Mouse (Mus musculus): ENCODE results near the gene Tnk2. TPM values are rescaled to one million over a fixed set of nuclear protein-coding genes. Genes with fewer than 3 reads are reported as not detected.

The Tnk2 gene
- total RNA-seq, 2 experiments from 2014 or later, result 18.0 to 19.8 TPM

- no peak for DNase-seq
- intact Hi-C loops (cut with DNase I), result no loop called here
Measured at GRCm38 (mm10) chr16:32672861-32673560, 29.3 kb downstream of the Tnk2 start.

- intact Hi-C loops (cut with DNase I), result no loop called here
- DNase-seq, result no peak
Measured at GRCm38 (mm10) chr16:32674121-32674740, 30.6 kb downstream of the Tnk2 start.

DNA sequence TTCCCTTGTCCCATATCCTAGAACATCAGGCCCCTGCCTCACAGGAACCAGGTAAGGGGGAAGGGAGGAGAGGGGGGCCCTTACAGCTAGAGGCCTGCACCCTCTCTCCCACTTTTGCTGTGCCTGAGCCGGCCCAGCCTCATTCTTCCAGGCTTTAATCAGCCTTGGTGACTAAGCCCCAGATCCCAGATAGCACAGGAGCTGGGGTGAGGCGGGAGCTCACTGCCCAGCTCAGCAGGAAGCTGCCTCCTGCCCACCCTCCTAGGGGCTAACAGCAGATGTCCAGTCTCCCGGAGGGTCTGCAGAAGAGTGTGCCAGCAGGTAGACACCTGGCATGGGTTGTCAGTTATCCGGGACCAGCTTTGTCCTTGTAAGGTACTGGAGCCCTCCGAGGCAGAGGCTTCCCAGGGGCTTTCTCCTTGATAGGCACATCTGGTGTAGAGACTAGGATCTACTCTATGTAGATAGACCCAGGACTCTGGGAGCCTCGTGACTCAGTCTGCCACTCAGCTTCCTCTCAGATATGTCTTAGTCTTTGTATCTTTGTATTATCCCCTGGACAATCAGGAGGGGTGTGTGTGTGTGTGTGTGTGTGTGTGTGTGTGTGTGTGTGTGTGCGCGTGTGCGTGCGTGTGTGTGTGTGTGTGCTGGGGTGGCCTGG lies 33.5 kb downstream of the Tnk2 start:
- intact Hi-C loops (cut with DNase I), result no loop called here
- no peak for DNase-seq

DNA sequence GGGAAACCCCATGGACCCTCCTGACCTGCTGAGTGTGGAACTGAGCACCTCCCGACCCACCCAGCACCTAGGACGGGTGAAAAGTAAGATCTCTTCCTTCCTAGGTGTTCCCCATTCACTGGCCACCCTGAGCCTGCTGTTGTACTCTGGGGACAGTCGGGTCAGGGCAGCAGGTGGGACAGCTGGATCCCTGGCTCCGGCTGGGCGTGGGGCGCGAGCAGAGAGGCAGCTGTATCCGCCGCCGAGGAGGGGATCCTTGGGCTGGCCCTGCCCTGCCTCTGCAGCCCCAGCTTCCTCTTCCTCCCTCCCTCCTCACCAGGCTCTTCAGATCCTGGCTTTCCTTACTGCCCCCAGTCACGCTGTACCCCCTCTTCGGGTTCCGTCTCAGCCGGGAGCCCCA lies 34.2 kb downstream of the Tnk2 start:
- DNase-seq, result no peak
- intact Hi-C loops (cut with DNase I), result no loop called here

DNA sequence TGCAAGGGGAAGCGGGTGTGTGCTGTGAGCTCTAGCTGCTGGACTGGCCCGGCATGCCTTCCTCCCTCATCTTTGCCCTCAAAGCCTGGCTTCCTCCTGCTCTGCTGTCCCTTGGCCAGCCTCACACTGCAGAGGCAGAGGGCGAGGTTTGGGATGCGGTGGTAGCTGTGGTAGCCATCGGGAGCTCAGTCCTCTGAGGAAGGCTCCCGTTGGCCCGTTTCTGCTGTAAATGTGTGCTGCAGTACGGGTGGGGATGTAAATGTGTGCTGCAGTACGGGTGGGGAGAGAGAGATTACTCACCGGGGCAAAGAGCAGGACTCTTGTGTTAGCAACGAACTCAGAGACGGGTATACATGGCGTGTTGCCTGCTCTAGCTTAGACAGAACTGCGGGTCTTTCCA lies 35.1 kb downstream of the Tnk2 start:
- DNase-seq, result no peak
- intact Hi-C loops (cut with DNase I), result no loop called here

GRCm38 (mm10) chr16:32679976-32680375 lies 36.3 kb downstream of the Tnk2 start:
- intact Hi-C loops (cut with DNase I), result no loop called here

GRCm38 (mm10) chr16:32680806-32681205 lies 37.1 kb downstream of the Tnk2 start:
- intact Hi-C loops (cut with DNase I), result no loop called here

More at GRCm38 (mm10) chr16:32679976-32680375, 36.3 kb downstream of the Tnk2 start:
- no peak for DNase-seq

DNA sequence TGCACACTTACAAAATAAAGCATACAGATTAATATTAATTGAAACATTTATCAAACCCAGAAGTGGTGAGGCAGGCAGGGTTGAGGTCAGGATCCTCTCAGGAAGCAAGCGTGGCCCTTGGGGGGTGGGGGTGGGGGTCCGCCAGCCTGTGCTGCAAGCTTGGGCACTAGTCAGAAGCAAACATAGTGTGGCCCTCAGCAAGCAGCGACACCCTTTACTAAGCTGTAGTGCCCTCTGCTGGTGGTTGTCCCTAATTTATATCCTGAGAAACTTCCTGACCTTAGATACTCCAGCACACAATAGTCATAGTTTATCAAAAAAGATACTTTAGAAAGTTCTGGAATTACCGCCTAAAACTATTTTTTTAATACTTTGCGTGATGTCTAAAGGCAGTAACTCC lies 38.5 kb downstream of the Tnk2 start:
- intact Hi-C loops (cut with DNase I), result loop anchor here (1.0 kb wide), 2 partner anchors 23 to 174 kb away; no protein-coding TSS in a partner anchor
- peak; percentile 78 to 79 for DNase-seq

More at GRCm38 (mm10) chr16:32680806-32681205, 37.1 kb downstream of the Tnk2 start:
- DNase-seq, result no peak

GRCm38 (mm10) chr16:32682841-32683240 lies 39.2 kb downstream of the Tnk2 start:
- no peak for DNase-seq
- intact Hi-C loops (cut with DNase I), result loop anchor here (1.0 kb wide), 3 partner anchors 24 to 175 kb away; no protein-coding TSS in a partner anchor

GRCm38 (mm10) chr16:32683343-32683742 lies 39.7 kb downstream of the Tnk2 start:
- intact Hi-C loops (cut with DNase I), result loop anchor here (1.0 kb wide), 1 partner anchor 45 kb away; no protein-coding TSS in a partner anchor

GRCm38 (mm10) chr16:32685405-32685804 lies 41.7 kb downstream of the Tnk2 start:
- intact Hi-C loops (cut with DNase I), result no loop called here
- no peak for DNase-seq

More at GRCm38 (mm10) chr16:32683343-32683742, 39.7 kb downstream of the Tnk2 start:
- no peak for DNase-seq

GRCm38 (mm10) chr16:32685998-32686397 lies 42.3 kb downstream of the Tnk2 start:
- intact Hi-C loops (cut with DNase I), result no loop called here
- no peak for DNase-seq

- intact Hi-C loops (cut with DNase I), result no loop called here
- no peak for DNase-seq
Measured at GRCm38 (mm10) chr16:32687221-32687620, 43.5 kb downstream of the Tnk2 start.

DNA sequence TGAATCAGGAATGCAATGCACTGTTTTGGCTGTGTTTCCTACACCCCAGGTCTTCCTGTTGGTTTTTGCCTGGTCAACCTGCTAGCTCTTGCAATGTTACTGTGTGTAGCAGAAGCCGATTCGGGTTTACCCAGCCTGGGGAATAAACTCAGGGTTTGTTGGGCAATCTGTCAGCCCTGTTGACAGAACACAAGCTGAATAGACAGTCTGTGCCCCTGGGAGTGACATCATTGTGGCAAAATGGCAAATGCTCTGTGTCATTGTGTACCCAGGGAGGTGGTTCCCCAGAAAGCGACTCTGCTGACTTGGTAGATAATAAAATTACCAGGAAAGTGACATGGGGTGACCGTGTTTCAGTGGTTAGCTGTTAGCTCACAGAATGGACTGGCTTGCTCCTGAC lies 45.1 kb downstream of the Tnk2 start:
- intact Hi-C loops (cut with DNase I), result loop anchor here (1.0 kb wide), 1 partner anchor 50 kb away; no protein-coding TSS in a partner anchor
- no peak for DNase-seq

- DNase-seq, result peak; percentile 71 to 76
- intact Hi-C loops (cut with DNase I), result loop anchor here (1.0 kb wide), 1 partner anchor 51 kb away; no protein-coding TSS in a partner anchor
Measured at GRCm38 (mm10) chr16:32689501-32689900, 45.8 kb downstream of the Tnk2 start.

DNA sequence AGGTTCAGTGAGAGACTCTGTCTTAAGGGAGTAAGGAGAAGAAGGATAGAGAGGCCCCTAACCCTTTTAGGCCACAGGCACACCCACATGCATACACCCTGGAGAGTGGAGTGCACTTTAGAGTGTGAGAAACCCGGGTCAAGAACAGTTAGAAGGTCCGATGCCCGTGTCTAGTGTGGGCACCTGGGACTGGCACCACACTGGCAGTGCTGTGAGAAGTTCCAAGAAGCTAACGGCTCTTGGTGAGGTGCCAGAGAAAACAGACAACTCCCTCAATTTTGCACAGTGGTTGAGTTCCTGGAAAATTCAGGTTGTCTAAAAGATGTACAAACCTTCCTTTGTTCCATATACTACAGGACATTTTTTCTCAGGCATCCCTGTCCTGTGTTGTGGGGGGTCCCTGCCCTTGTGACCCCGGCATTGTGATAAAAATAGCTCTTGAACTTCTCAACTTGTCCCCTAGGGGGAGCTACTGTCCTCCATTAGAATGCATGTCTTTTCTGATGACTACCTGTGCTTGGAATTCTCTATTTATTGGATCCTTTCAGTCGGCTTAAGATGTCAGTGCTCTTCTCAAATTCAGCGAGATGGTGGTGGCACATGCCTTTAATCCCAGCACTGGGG lies 53.3 kb downstream of the Tnk2 start:
- DNase-seq, result no peak
- intact Hi-C loops (cut with DNase I), result loop anchor here (2.0 kb wide), 1 partner anchor 116 kb away; no protein-coding TSS in a partner anchor

DNA sequence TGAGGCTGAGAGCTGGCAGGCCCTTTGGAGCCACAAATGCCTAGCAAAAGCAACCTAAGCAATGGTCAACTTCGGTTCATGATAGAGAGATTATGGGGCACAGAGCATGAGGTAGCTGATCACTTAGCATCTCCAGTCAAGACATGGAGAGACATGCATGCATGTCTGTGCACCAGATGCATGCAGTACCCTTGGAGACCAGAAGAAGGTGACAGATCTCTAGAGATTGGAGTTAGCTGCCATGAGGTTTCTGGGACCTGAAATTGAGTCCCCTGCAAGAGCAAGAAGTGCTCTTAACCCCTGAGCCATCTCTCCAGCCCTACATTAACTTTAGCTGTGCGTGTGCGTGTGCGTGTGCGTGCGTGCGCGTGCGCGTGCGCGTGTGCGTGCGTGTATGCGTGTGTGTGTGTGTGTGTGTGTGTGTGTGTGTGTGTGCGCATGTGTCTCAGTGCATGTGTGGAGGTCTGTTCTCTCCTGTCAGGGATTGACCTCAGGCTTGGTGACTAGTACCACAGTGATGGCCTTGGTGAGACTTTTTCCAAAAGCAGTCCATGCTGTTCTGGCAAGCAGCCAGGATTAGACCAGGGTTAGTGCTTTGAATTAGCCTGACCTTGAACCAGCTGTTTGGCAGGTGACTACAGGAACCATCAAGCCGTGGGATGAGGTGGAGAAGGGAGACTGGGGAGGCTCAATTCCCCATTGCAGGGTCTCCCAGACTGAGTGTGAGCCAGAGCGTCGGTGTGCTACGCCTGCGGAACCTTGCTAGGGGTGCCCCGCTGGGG lies 54.2 kb downstream of the Tnk2 start:
- DNase-seq, result no peak
- intact Hi-C loops (cut with DNase I), result loop anchor here (2.0 kb wide), 1 partner anchor 115 kb away; no protein-coding TSS in a partner anchor

DNA sequence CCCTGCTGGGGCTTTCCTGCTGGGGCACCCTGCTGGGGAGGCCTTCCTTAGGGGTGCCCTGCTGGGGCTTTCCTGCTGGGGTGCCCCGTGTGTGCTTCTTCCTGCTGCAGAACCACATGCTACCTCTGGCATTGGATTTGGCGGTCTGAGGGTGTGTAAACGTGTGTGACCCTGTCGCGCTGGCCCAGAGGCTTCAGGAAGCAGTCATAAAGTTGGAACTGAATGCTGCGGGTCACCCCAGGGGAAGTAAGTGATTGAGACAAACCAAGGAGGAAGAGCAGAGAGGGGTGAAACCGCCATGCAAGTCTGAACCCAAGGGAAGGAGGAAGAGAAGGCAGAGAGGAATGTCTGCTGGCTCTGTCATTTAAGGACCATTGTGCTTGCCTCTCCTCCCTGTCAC lies 54.9 kb downstream of the Tnk2 start:
- intact Hi-C loops (cut with DNase I), result no loop called here
- no peak for DNase-seq

DNA sequence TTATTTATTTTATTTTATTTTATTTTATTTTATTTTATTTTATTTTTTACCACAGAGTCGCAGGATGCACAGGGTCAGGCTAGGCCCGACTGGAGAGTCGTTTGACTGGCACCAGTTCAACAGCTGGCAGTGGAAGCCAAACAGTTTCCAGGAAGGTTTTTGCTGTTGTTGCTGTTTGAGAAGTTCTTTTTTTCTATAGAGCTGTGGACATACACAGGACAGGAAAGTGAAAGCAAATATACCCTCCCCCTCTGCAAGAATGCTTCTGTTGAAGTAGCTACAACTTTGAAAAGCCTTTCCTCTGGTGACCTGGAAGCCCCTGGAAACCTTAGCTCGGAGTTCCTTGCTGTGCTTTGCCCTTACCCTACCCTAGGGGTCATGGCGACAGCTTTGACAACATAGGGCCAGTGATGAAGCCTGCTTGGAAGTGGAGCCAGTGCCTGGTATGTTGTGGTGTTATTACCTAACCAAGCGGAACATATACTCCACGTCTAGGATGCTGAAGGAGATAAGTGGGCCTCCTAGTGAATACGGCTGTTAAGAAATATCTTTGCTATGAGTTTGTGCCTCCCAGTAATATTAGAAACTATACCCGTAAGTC lies 59.7 kb downstream of the Tnk2 start:
- intact Hi-C loops (cut with DNase I), result no loop called here
- no peak for DNase-seq

DNA sequence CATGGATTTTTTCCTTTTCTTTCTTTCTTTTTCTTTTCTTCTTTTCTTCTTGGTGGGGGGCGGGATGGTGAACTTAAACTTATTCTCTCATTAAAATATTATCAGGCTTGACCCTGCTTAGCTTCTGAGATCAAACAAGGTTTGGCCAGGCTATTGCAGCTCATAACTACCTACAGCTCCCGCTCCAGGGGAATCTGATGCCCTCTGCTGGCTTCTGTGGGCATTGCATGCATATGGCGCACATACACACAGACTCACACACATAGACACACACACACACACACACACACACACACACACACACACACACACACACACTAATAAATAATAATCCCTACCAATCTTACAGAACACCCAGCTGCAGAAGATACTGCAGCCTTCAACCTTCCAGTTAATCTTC lies 61.9 kb downstream of the Tnk2 start:
- intact Hi-C loops (cut with DNase I), result no loop called here
- DNase-seq, result no peak
